Mouse (Mus musculus): Measurements from ENCODE around the gene Serpinf2. TPM values are rescaled to one million over a fixed set of nuclear protein-coding genes. Genes with fewer than 3 reads are reported as not detected.

Gene Serpinf2
- polyA plus RNA-seq, 1 experiment from 2014 or later, result 5.4 TPM

DNA sequence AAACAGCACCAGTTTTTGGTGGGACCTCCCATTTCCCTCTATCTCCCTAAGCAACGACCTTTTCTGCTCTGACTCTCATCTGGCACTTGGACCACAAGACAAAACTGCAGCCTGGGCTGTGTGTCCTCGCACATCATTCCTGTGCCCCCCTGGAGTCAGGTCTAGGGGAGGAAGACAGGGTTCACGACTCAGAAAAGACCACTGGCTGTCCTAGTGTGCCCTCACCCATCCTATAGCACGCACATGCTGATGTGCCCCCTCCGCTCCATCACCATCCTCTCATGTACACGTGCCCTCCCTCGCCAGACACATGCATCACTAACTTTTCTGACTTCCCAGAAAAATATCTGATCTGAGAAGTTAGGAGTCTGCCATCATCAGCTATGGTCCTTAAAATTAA, 19.4 kb downstream of the Serpinf2 start:
- H3K4me3 ChIP-seq (ENCODE audit: low read depth, low read length), result no peak overlapping the region
- H3K9me3 ChIP-seq (replicated peaks; ENCODE audit: control insufficient read depth, low read length), result no peaks in the 10 kb centered on the region
- H3K4me2 ChIP-seq, result no peak overlapping the region
- WGBS (ENCODE audit: insufficient replicate concordance), result 78% methylated on average over 7 of the region's 7 CpGs
- no peaks in the 10 kb centered on the region for H3K27me3 ChIP-seq (ENCODE audit: control insufficient read depth, insufficient read depth, low read length)
- no peak overlapping the region for H3K9ac ChIP-seq (ENCODE audit: low read depth, low read length)
- ATAC-seq (replicated peaks; ENCODE audit: insufficient number of reproducible peaks, low FRiP score, low TSS enrichment), result no peak
- H3K36me3 ChIP-seq (ENCODE audit: control insufficient read depth, insufficient read depth, low read length), result no peaks in the 10 kb centered on the region
- H3K27ac ChIP-seq (ENCODE audit: low read depth, low read length), result no peak overlapping the region
- H3K4me1 ChIP-seq (ENCODE audit: control insufficient read depth, insufficient read depth, low read length), result peaks cover 10% of the 10 kb centered on the region; the same call in 1 of the 2 replicates

GRCm38 (mm10) chr11:75415994-75416393, 23.4 kb downstream of the Serpinf2 start:
- WGBS (ENCODE audit: insufficient replicate concordance), result 77% methylated on average over 13 of the region's 13 CpGs
- Histone ChIP-seq H3K4me1 (ENCODE audit: control insufficient read depth, insufficient read depth, low read length) (0 out of 2 replicates have a peak, but pooled peaks cover 3% of the 10 kb centered on the region), H3K36me3 (ENCODE audit: control insufficient read depth, insufficient read depth, low read length) (no peaks in the 10 kb centered on the region), H3K27me3 (ENCODE audit: control insufficient read depth, insufficient read depth, low read length) (no peaks in the 10 kb centered on the region), H3K9ac (ENCODE audit: low read depth, low read length) (no peak overlapping the region), H3K4me2 (no peak overlapping the region), H3K9me3 (replicated peaks; ENCODE audit: control insufficient read depth, low read length) (no peaks in the 10 kb centered on the region), H3K27ac (ENCODE audit: low read depth, low read length) (no peak overlapping the region), H3K4me3 (ENCODE audit: low read depth, low read length) (no peak overlapping the region)
- ATAC-seq (replicated peaks; ENCODE audit: insufficient number of reproducible peaks, low FRiP score, low TSS enrichment), result no peak

GRCm38 (mm10) chr11:75415096-75415495, 24.3 kb downstream of the Serpinf2 start:
- WGBS (ENCODE audit: insufficient replicate concordance), result 54% methylated on average over 7 of the region's 7 CpGs
- Histone ChIP-seq H3K36me3 (ENCODE audit: control insufficient read depth, insufficient read depth, low read length) (no peaks in the 10 kb centered on the region), H3K4me2 (no peak overlapping the region), H3K9me3 (replicated peaks; ENCODE audit: control insufficient read depth, low read length) (no peaks in the 10 kb centered on the region), H3K4me1 (ENCODE audit: control insufficient read depth, insufficient read depth, low read length) (0 out of 2 replicates have a peak, but pooled peaks cover 3% of the 10 kb centered on the region), H3K27ac (ENCODE audit: low read depth, low read length) (no peak overlapping the region), H3K9ac (ENCODE audit: low read depth, low read length) (no peak overlapping the region), H3K27me3 (ENCODE audit: control insufficient read depth, insufficient read depth, low read length) (no peaks in the 10 kb centered on the region), H3K4me3 (ENCODE audit: low read depth, low read length) (no peak overlapping the region)
- ATAC-seq (replicated peaks; ENCODE audit: insufficient number of reproducible peaks, low FRiP score, low TSS enrichment), result no peak

DNA sequence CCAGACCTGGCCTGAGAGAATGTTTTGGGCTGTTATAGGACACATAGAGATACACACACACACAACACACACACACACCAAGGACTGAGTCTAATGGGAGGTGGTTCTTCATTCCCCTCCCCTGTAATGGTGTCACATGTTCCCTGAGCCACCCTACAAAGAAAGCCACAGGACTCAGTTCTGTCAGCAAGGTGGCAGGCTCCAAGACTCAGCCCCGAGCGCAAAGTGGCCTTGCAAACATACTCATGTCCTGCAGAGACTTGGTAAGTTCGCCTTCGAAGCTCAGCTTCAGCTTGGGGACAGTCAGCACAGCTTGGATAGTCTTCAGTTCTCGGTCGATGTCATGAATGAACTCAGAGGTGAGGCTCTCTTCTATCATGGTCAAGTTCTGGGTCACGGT, 28.8 kb downstream of the Serpinf2 start:
- 80% methylated on average over 7 of the region's 7 CpGs for WGBS (ENCODE audit: insufficient replicate concordance)
- Histone ChIP-seq H3K27ac (ENCODE audit: low read depth, low read length) (no peak overlapping the region), H3K36me3 (ENCODE audit: control insufficient read depth, insufficient read depth, low read length) (no peaks in the 10 kb centered on the region), H3K4me3 (ENCODE audit: low read depth, low read length) (no peak overlapping the region), H3K4me2 (no peak overlapping the region), H3K9me3 (replicated peaks; ENCODE audit: control insufficient read depth, low read length) (no peaks in the 10 kb centered on the region), H3K27me3 (ENCODE audit: control insufficient read depth, insufficient read depth, low read length) (no peaks in the 10 kb centered on the region), H3K9ac (ENCODE audit: low read depth, low read length) (no peak overlapping the region), H3K4me1 (ENCODE audit: control insufficient read depth, insufficient read depth, low read length) (no peaks in the 10 kb centered on the region)
- ATAC-seq (replicated peaks; ENCODE audit: insufficient number of reproducible peaks, low FRiP score, low TSS enrichment), result no peak

- no peak overlapping the region for H3K27ac ChIP-seq (ENCODE audit: low read depth, low read length)
- no peak overlapping the region for H3K4me3 ChIP-seq (ENCODE audit: low read depth, low read length)
- no peak overlapping the region for H3K9ac ChIP-seq (ENCODE audit: low read depth, low read length)
- no peaks in the 10 kb centered on the region for H3K27me3 ChIP-seq (ENCODE audit: control insufficient read depth, insufficient read depth, low read length)
- no peak overlapping the region for H3K4me2 ChIP-seq
- H3K36me3 ChIP-seq (ENCODE audit: control insufficient read depth, insufficient read depth, low read length), result no peaks in the 10 kb centered on the region
- H3K4me1 ChIP-seq (ENCODE audit: control insufficient read depth, insufficient read depth, low read length), result no peaks in the 10 kb centered on the region
- no peaks in the 10 kb centered on the region for H3K9me3 ChIP-seq (replicated peaks; ENCODE audit: control insufficient read depth, low read length)
- WGBS (ENCODE audit: insufficient replicate concordance), result 80% methylated on average over 17 of the region's 17 CpGs
- no peak for ATAC-seq (replicated peaks; ENCODE audit: insufficient number of reproducible peaks, low FRiP score, low TSS enrichment)
These were observed 29.5 kb downstream of the Serpinf2 start for GRCm38 (mm10) chr11:75409679-75410575.

DNA sequence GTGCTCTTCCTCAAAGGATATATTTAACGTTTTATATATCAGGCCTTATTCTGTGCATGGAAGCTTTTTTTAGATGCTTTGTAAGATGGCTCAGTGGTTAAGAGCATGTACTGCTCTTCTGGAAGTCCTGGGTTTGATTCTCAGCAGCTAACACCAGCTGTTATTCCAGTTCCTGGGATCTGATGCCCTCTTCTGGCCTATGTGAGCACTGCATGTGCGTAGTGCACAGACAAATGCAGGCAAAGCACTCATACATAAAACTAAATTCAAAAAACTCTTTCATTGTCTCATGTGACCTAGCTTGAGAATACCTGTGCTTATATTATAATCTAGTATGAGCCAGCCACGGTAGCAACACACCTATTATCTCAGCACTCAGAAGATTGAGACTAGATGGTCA, 32.5 kb downstream of the Serpinf2 start:
- no peaks in the 10 kb centered on the region for H3K27me3 ChIP-seq (ENCODE audit: control insufficient read depth, insufficient read depth, low read length)
- no peak overlapping the region for H3K27ac ChIP-seq (ENCODE audit: low read depth, low read length)
- H3K9ac ChIP-seq (ENCODE audit: low read depth, low read length), result no peak overlapping the region
- 30% methylated on average over 3 of the region's 3 CpGs for WGBS (ENCODE audit: insufficient replicate concordance)
- no peak overlapping the region for H3K4me2 ChIP-seq
- no peak for ATAC-seq (replicated peaks; ENCODE audit: insufficient number of reproducible peaks, low FRiP score, low TSS enrichment)
- H3K4me3 ChIP-seq (ENCODE audit: low read depth, low read length), result no peak overlapping the region
- H3K36me3 ChIP-seq (ENCODE audit: control insufficient read depth, insufficient read depth, low read length), result no peaks in the 10 kb centered on the region
- no peaks in the 10 kb centered on the region for H3K9me3 ChIP-seq (replicated peaks; ENCODE audit: control insufficient read depth, low read length)
- peaks cover 12% of the 10 kb centered on the region for H3K4me1 ChIP-seq (ENCODE audit: control insufficient read depth, insufficient read depth, low read length)

DNA sequence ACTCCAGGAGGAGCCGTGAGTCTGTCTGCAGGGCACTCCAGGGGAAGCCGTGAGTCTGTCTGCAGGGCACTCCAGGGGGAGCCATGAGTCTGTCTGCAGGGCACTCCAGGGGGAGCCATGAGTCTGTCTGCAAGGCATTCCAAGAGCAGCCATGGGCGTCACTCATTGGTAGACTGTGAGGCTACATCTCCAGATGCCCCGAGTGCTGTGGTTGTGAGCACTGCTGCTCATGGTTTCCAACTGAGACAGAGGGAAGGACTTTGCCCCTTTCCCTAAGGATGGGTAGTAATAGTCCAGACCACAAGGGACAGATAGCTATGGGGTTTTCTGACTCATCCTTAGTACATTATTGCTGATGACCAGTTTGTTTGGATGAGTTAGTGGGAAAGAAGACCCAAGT, 33.3 kb downstream of the Serpinf2 start:
- ATAC-seq (replicated peaks; ENCODE audit: insufficient number of reproducible peaks, low FRiP score, low TSS enrichment), result no peak
- Histone ChIP-seq H3K4me2 (no peak overlapping the region), H3K27ac (ENCODE audit: low read depth, low read length) (no peak overlapping the region), H3K4me1 (ENCODE audit: control insufficient read depth, insufficient read depth, low read length) (peaks cover 12% of the 10 kb centered on the region), H3K4me3 (ENCODE audit: low read depth, low read length) (no peak overlapping the region), H3K9ac (ENCODE audit: low read depth, low read length) (no peak overlapping the region), H3K36me3 (ENCODE audit: control insufficient read depth, insufficient read depth, low read length) (no peaks in the 10 kb centered on the region), H3K27me3 (ENCODE audit: control insufficient read depth, insufficient read depth, low read length) (no peaks in the 10 kb centered on the region), H3K9me3 (replicated peaks; ENCODE audit: control insufficient read depth, low read length) (no peaks in the 10 kb centered on the region)
- WGBS (ENCODE audit: insufficient replicate concordance), result 62% methylated on average over 4 of the region's 4 CpGs

DNA sequence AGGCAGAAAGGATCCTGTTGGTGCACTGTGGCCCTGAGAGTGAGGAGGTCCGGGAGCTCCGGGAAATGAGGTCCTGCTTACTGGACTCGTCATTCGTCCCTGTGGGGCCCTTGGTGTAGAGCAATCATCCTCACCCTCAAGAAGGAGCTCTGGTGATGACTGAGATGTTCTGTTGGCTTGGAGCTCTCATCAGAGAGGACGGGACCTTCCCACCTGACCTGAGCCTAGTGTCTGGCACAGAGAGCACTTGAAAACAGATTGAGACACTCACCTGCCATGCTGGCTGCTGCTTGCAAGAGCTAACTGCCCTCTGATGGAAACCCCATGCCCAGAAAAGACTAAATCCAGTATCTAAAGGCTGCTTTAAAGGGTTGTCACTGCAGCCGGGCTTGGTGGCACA, 34.6 kb downstream of the Serpinf2 start:
- Histone ChIP-seq H3K36me3 (ENCODE audit: control insufficient read depth, insufficient read depth, low read length) (no peaks in the 10 kb centered on the region; the same call in 1 of the 2 replicates), H3K9me3 (replicated peaks; ENCODE audit: control insufficient read depth, low read length) (no peaks in the 10 kb centered on the region), H3K9ac (ENCODE audit: low read depth, low read length) (no peak overlapping the region), H3K4me3 (ENCODE audit: low read depth, low read length) (no peak overlapping the region), H3K4me2 (no peak overlapping the region), H3K4me1 (ENCODE audit: control insufficient read depth, insufficient read depth, low read length) (peaks cover 12% of the 10 kb centered on the region), H3K27ac (ENCODE audit: low read depth, low read length) (no peak overlapping the region), H3K27me3 (ENCODE audit: control insufficient read depth, insufficient read depth, low read length) (no peaks in the 10 kb centered on the region)
- no peak for ATAC-seq (replicated peaks; ENCODE audit: insufficient number of reproducible peaks, low FRiP score, low TSS enrichment)
- WGBS (ENCODE audit: insufficient replicate concordance), result 87% methylated on average over 6 of the region's 6 CpGs
